Mouse (Mus musculus) liver, adult 2 months (tissue): ENCODE results near the gene Ccser2.

Source experiments
- CTCF ChIP-seq: fragments of 200-500 bp; IDR thresholded peaks from 2 replicates; pipeline ENCODE4 v1.5.1; 2011; ENCODE audit warnings: low read depth, low read length, control low read depth
- POLR2A ChIP-seq: fragments of 200-500 bp; IDR thresholded peaks from 2 replicates; pipeline ENCODE4 v1.6.1; 2011; ENCODE audit warnings: low read length, control low read depth; ENCODE audit not compliant: insufficient read depth; ENCODE audit errors: extremely low read depth

DNA sequence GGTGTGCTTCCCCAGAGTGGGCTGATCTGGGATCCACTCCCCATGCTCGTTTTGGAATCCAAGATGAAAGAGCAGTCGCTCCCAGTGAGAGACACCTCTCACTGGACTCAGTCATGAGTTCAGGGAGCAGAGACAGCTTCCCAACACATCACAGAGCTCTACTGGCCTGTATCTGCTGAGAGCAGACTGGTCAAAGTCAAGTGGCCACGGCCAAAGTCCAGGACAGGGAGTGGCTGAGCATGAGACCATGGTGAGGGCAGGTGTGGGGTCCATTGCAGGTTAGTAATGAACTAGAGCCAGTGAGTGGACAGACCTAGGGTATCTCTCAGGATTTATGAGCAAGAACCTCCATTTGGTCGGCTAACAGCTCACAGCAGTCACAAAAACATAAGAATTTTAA, 109.6 kb downstream of the Ccser2 start:
- no peak for TF ChIP-seq CTCF
- no peak for TF ChIP-seq POLR2A
